Mouse (Mus musculus): ENCODE data around the gene Gm44503.

DNA sequence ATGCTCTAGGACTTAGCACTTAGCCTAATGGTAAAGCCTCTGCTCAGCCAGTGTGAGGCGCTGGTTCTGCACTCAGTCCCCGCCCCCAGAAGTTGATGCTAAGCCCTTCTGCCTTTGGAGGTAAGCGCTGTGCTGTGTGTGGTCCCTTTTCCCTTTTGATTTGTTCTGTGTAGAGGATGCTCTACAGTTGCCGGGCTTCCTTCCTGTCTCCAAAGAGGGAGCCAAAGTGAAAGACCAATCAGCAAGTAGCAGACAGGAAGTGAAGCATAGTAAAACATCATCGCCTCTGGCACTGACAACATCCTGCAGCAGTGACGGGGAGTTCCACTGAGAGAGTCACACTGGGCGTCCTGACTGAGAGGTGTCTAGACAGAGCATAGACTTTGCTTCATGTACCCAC, 11.2 kb downstream of the Gm44503 start:
- TF ChIP-seq POLR2A (IDR thresholded peaks at IDR 0.05; ENCODE audit: insufficient read depth, low read depth, low read length) = no peak
- TF ChIP-seq CTCF (IDR thresholded peaks at IDR 0.05) = no peak
